Comparison of ENCODE assay signal across 23 mouse cellular contexts in the genomic region with DNA sequence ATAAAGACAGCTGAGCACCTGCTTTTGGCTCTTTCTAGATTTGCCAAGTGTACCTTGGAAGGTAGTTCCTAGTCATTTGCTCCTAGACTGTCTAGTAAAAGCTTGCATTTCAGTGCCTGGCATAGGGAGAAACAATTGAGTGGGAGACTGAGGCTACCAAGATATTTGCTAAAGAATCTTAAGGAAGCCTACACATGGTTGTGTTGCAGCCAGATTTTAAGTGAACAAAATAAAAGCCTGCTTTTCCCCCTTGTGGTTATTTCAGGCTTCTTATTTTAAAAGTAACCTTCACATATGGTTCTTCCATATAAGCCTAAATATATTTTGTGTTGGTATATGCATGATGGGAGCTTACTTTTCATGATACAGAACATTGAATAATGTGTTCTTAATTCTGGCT. TPM values are rescaled to one million over a fixed set of nuclear protein-coding genes. Genes with fewer than 3 reads are reported as not detected.
DNase-seq lines count a peak whose midpoint lies in the region; ATAC-seq and TF ChIP-seq lines count a peak whose summit lies in the region.
"Had no signal": no experiment of that assay in that cellular context is flagged by ENCODE, and none has a peak within 500 bp of the region (broad histone marks: within the 10 kb centered on the region; RNA-seq: fewer than 3 reads in every experiment).

No protein-coding gene starts in this region.

- H3K4me3 ChIP-seq in hindbrain, postnatal 0 days (ENCODE audit: low read length) = 0 out of 2 replicates have a peak overlapping the region, but pooled peaks have one; percentile 6
- no peak overlapping the region for H3K4me3 ChIP-seq in hindbrain, embryonic 12.5 days
- H3K4me3 ChIP-seq in midbrain, embryonic 15.5 days = no peak overlapping the region
- H3K4me3 ChIP-seq in midbrain, embryonic 13.5 days (replicated peaks) = no peak overlapping the region
- H3K4me3 ChIP-seq in neural tube, embryonic 14.5 days (ENCODE audit: low read depth, low read length) = no peak overlapping the region
- H3K4me3 ChIP-seq: embryonic facial prominence, embryonic 13.5 days; forebrain, embryonic 12.5 days; gastrocnemius, adult 2 months; heart, embryonic 13.5 days had no signal

- no peak overlapping the region for H3K9ac ChIP-seq in hindbrain, postnatal 0 days (replicated peaks; ENCODE audit: low read length)
- no peak overlapping the region for H3K9ac ChIP-seq in hindbrain, embryonic 12.5 days
- no peak overlapping the region for H3K9ac ChIP-seq in midbrain, embryonic 15.5 days
- no peak overlapping the region for H3K9ac ChIP-seq in midbrain, embryonic 13.5 days (replicated peaks)
- H3K9ac ChIP-seq in neural tube, embryonic 14.5 days (replicated peaks; ENCODE audit: low read depth, low read length) = no peak overlapping the region
- H3K9ac ChIP-seq: embryonic facial prominence, embryonic 13.5 days; forebrain, embryonic 12.5 days; heart, embryonic 13.5 days had no signal

- no peaks in the 10 kb centered on the region for H3K27me3 ChIP-seq in hindbrain, postnatal 0 days (ENCODE audit: insufficient read depth, low read length)
- H3K27me3 ChIP-seq in hindbrain, embryonic 12.5 days = peaks cover 8% of the 10 kb centered on the region
- H3K27me3 ChIP-seq in midbrain, embryonic 15.5 days (replicated peaks) = no peaks in the 10 kb centered on the region
- H3K27me3 ChIP-seq in midbrain, embryonic 13.5 days = no peaks in the 10 kb centered on the region; the same call in 1 of the 2 replicates
- no peaks in the 10 kb centered on the region; the same call in 1 of the 2 replicates for H3K27me3 ChIP-seq in neural tube, embryonic 14.5 days (ENCODE audit: control insufficient read depth, insufficient read depth, low read length)

- H3K27ac ChIP-seq in hindbrain, postnatal 0 days = 0 out of 2 replicates have a peak overlapping the region, but pooled peaks have one; percentile 2
- H3K27ac ChIP-seq in hindbrain, embryonic 12.5 days = no peak overlapping the region
- H3K27ac ChIP-seq in midbrain, embryonic 15.5 days = no peak overlapping the region
- no peak overlapping the region for H3K27ac ChIP-seq in midbrain, embryonic 13.5 days
- no peak overlapping the region for H3K27ac ChIP-seq in neural tube, embryonic 14.5 days (ENCODE audit: low read depth, low read length)
- H3K27ac ChIP-seq: embryonic facial prominence, embryonic 13.5 days; forebrain, embryonic 12.5 days; gastrocnemius, adult 2 months; heart, embryonic 13.5 days had no signal

- DNase-seq in frontal cortex, postnatal 14 days (ENCODE audit: low spot score in 2 of 2) = no peak
- no peak for DNase-seq in hindbrain, postnatal 0 days (ENCODE audit: low spot score)
- no peak for DNase-seq in c-Kit-positive CD71-positive TER-119-positive erythroid progenitor cells, embryonic 14.5 days (ENCODE audit: low spot score)
- DNase-seq: adrenal gland, postnatal 10 days; B cell, adult 2 months; cerebellum, adult 18-20 months; cerebellum, adult 9-11 months; cerebellum, postnatal 36 days; gastrocnemius, adult 2 months; gastrocnemius, postnatal 25 days; heart, postnatal 36 days had no signal

- TF ChIP-seq CTCF in hindbrain, postnatal 0 days (IDR thresholded peaks at IDR 0.05; ENCODE audit: low read depth) = no peak

- H3K4me1 ChIP-seq in hindbrain, postnatal 0 days (ENCODE audit: insufficient read depth, low read length) = no peaks in the 10 kb centered on the region
- peaks cover 13% of the 10 kb centered on the region for H3K4me1 ChIP-seq in hindbrain, embryonic 12.5 days
- H3K4me1 ChIP-seq in midbrain, embryonic 15.5 days = peaks cover 6% of the 10 kb centered on the region; the same call in 1 of the 2 replicates
- H3K4me1 ChIP-seq in midbrain, embryonic 13.5 days (replicated peaks) = peaks cover 7% of the 10 kb centered on the region; the same call in 1 of the 2 replicates
- no peaks in the 10 kb centered on the region for H3K4me1 ChIP-seq in neural tube, embryonic 14.5 days (ENCODE audit: control insufficient read depth, insufficient read depth, low read length)

- peak overlapping the region; percentile 83 for H3K4me2 ChIP-seq in hindbrain, postnatal 0 days (ENCODE audit: low read depth, low read length)
- no peak overlapping the region for H3K4me2 ChIP-seq in hindbrain, embryonic 12.5 days (replicated peaks)
- peak overlapping the region; percentile 98; the same call in 1 of the 2 replicates for H3K4me2 ChIP-seq in midbrain, embryonic 15.5 days
- H3K4me2 ChIP-seq in midbrain, embryonic 13.5 days (replicated peaks) = no peak overlapping the region
- 0 out of 2 replicates have a peak overlapping the region, but pooled peaks have one; percentile 11 for H3K4me2 ChIP-seq in neural tube, embryonic 14.5 days (ENCODE audit: low read depth, low read length)
- H3K4me2 ChIP-seq: embryonic facial prominence, embryonic 13.5 days; forebrain, embryonic 12.5 days; heart, embryonic 13.5 days had no signal

- ATAC-seq in frontal cortex, adult (ENCODE audit: low TSS enrichment) = peak; percentile 29
- no peak for ATAC-seq in hindbrain, postnatal 0 days
- ATAC-seq in hindbrain, embryonic 12.5 days (ENCODE audit: low FRiP score) = no peak
- no peak for ATAC-seq in midbrain, embryonic 15.5 days (replicated peaks)
- ATAC-seq in midbrain, embryonic 13.5 days = no peak
- ATAC-seq in neural tube, embryonic 14.5 days (ENCODE audit: low read depth) = no peak
- ATAC-seq: CD4-positive, CD25-positive, alpha-beta regulatory T cell, adult 4 months; forebrain, embryonic 16.5 days had no signal

- H3K36me3 ChIP-seq in hindbrain, postnatal 0 days (ENCODE audit: insufficient read depth, low read length) = no peaks in the 10 kb centered on the region
- H3K36me3 ChIP-seq in hindbrain, embryonic 12.5 days = no peaks in the 10 kb centered on the region
- H3K36me3 ChIP-seq in midbrain, embryonic 15.5 days (replicated peaks) = no peaks in the 10 kb centered on the region
- no peaks in the 10 kb centered on the region for H3K36me3 ChIP-seq in midbrain, embryonic 13.5 days
- no peaks in the 10 kb centered on the region for H3K36me3 ChIP-seq in neural tube, embryonic 14.5 days (ENCODE audit: control insufficient read depth, insufficient read depth, low read length)
- H3K36me3 ChIP-seq: embryonic facial prominence, embryonic 13.5 days; forebrain, embryonic 12.5 days; G1E; heart, embryonic 13.5 days had no signal

- no peaks in the 10 kb centered on the region for H3K9me3 ChIP-seq in hindbrain, postnatal 0 days (ENCODE audit: low read length)
- H3K9me3 ChIP-seq in hindbrain, embryonic 12.5 days (replicated peaks) = no peaks in the 10 kb centered on the region
- H3K9me3 ChIP-seq in midbrain, embryonic 15.5 days = no peaks in the 10 kb centered on the region
- H3K9me3 ChIP-seq in midbrain, embryonic 13.5 days = no peaks in the 10 kb centered on the region
- no peaks in the 10 kb centered on the region for H3K9me3 ChIP-seq in neural tube, embryonic 14.5 days (ENCODE audit: control insufficient read depth, low read length)
- H3K9me3 ChIP-seq: embryonic facial prominence, embryonic 13.5 days; forebrain, embryonic 12.5 days; heart, embryonic 13.5 days had no signal

RNA-seq across cellular contexts. Expression of a gene that starts 3.8 kb away (rescaled TPM):
- total RNA-seq in hindbrain, postnatal 0 days (2014; rRNA removed) = 243 and 246 TPM in 2 replicates
- polyA plus RNA-seq in hindbrain, postnatal 0 days (2015; fragmentation: Nextera tagmentation; extraction: Ambion mirVana) = 88.7 and 96.0 TPM in 2 replicates
- 5.6 and 7.4 TPM in 2 replicates for polyA plus RNA-seq in hindbrain, embryonic 12.5 days (2016; fragmentation: Nextera tagmentation; extraction: Ambion mirVana)
- 55.6 and 56.2 TPM in 2 replicates for polyA plus RNA-seq in midbrain, embryonic 15.5 days (2015; fragmentation: Nextera tagmentation; extraction: Ambion mirVana)
- 17.8 and 20.7 TPM in 2 replicates for polyA plus RNA-seq in midbrain, embryonic 13.5 days (2015; fragmentation: Nextera tagmentation; extraction: Ambion mirVana)
- 31.7 and 40.3 TPM in 2 replicates for polyA plus RNA-seq in neural tube, embryonic 14.5 days (2014; fragmentation: Nextera tagmentation; extraction: Ambion mirVana)
- total RNA-seq: gastrocnemius, adult 2 months; gastrocnemius, postnatal 25 days; granulocyte monocyte progenitor cell, adult 5-6 weeks; heart, postnatal 36 days had no signal
- polyA plus RNA-seq: CD4-positive, CD25-positive, alpha-beta regulatory T cell, adult 4 months; G1E had no signal

Comparison
In these comparisons a context has a peak if more than half of its experiments do, and no peak if none do; other contexts are left out.
1. H3K4me2 ChIP-seq: peak in hindbrain, postnatal 0 days (single experiment), midbrain, embryonic 15.5 days (single experiment) and neural tube, embryonic 14.5 days (single experiment); none in hindbrain, embryonic 12.5 days (single experiment) and midbrain, embryonic 13.5 days (single experiment).